Mouse (Mus musculus): ENCODE measurements around the gene Xxylt1. TPM values are rescaled to one million over a fixed set of nuclear protein-coding genes. Genes with fewer than 3 reads are reported as not detected.

Gene Xxylt1
- total RNA-seq, 2 experiments from 2014 or later, result 22.2 to 22.6 TPM

Other genes with a start within 250 kb of the Xxylt1 start
- gene Acap2, start 119.8 kb upstream of the Xxylt1 start, total RNA-seq (2021), result 10 to 100 TPM; 74.9 to 80.1 TPM
- 10 to 100 TPM; 65.8 to 71.9 TPM for gene Ppp1r2, start 193.8 kb upstream of the Xxylt1 start, total RNA-seq (2021)
- 10 to 100 TPM; 31.0 to 31.2 TPM for gene Apod, start 233.4 kb upstream of the Xxylt1 start, total RNA-seq (2021)